Mouse (Mus musculus) skeletal muscle tissue, adult 2 months (tissue): ENCODE measurements at regions not wholly inside any gene's neighbourhood (a gene's known extent, or its start where the extent isn't known, plus 50 kb on each side); places are given as distances from the start of the nearest gene placed in this dataset.

Experiments
- DNase-seq: peaks from one replicate; pipeline ENCODE4 v3.0.0-alpha.2; 2012; ENCODE audit warnings: low read depth, low spot score

- DNase-seq, result peak; percentile 60
Observed at GRCm38 (mm10) chr2:50789051-50789651, 359.8 kb downstream of the Rnd3 start.

GRCm38 (mm10) chr2:50772101-50772500 lies 376.8 kb downstream of the Rnd3 start:
- peak; percentile 75 for DNase-seq

- DNase-seq, result no peak
Observed at GRCm38 (mm10) chr2:50759016-50759415, 389.9 kb downstream of the Rnd3 start.

- no peak for DNase-seq
Observed at GRCm38 (mm10) chr2:50757837-50758541, 390.9 kb downstream of the Rnd3 start.

- DNase-seq, result no peak
Observed at GRCm38 (mm10) chr2:50755616-50756450, 393.1 kb downstream of the Rnd3 start.

GRCm38 (mm10) chr2:50755160-50755559 lies 393.8 kb downstream of the Rnd3 start:
- no peak for DNase-seq

GRCm38 (mm10) chr2:50752408-50752807 lies 396.5 kb downstream of the Rnd3 start:
- DNase-seq, result no peak

GRCm38 (mm10) chr2:50750799-50751198 lies 398.1 kb downstream of the Rnd3 start:
- DNase-seq, result no peak

- DNase-seq, result no peak
Observed at GRCm38 (mm10) chr2:50744625-50745214, 404.2 kb downstream of the Rnd3 start.

- no peak for DNase-seq
Observed at GRCm38 (mm10) chr2:50743785-50744258, 405.1 kb downstream of the Rnd3 start.

- DNase-seq, result no peak
Observed at GRCm38 (mm10) chr2:50742421-50742820, 406.5 kb downstream of the Rnd3 start.

- no peak for DNase-seq
Observed at GRCm38 (mm10) chr2:50741337-50741736, 407.6 kb downstream of the Rnd3 start.

- DNase-seq, result no peak
Observed at GRCm38 (mm10) chr2:50739599-50739979, 409.3 kb downstream of the Rnd3 start.

- no peak for DNase-seq
Observed at GRCm38 (mm10) chr2:50738936-50739598, 409.8 kb downstream of the Rnd3 start.

GRCm38 (mm10) chr2:50737706-50738105 lies 411.2 kb downstream of the Rnd3 start:
- no peak for DNase-seq

- no peak for DNase-seq
Observed at GRCm38 (mm10) chr2:50735029-50735428, 413.9 kb downstream of the Rnd3 start.

GRCm38 (mm10) chr2:50706652-50707051 lies 410.1 kb upstream of the Mmadhc start:
- no peak for DNase-seq

- DNase-seq, result no peak
Observed at GRCm38 (mm10) chr2:50704297-50704696, 407.7 kb upstream of the Mmadhc start.

GRCm38 (mm10) chr2:50702584-50703450 lies 406.2 kb upstream of the Mmadhc start:
- no peak for DNase-seq

GRCm38 (mm10) chr2:50698841-50699240 lies 402.2 kb upstream of the Mmadhc start:
- no peak for DNase-seq
